Mouse (Mus musculus): ENCODE measurements around the gene AW549877. TPM values are rescaled to one million over a fixed set of nuclear protein-coding genes. Genes with fewer than 3 reads are reported as not detected.

The AW549877 gene
- polyA plus RNA-seq, 1 experiment from 2014 or later = 53.9 TPM

DNA sequence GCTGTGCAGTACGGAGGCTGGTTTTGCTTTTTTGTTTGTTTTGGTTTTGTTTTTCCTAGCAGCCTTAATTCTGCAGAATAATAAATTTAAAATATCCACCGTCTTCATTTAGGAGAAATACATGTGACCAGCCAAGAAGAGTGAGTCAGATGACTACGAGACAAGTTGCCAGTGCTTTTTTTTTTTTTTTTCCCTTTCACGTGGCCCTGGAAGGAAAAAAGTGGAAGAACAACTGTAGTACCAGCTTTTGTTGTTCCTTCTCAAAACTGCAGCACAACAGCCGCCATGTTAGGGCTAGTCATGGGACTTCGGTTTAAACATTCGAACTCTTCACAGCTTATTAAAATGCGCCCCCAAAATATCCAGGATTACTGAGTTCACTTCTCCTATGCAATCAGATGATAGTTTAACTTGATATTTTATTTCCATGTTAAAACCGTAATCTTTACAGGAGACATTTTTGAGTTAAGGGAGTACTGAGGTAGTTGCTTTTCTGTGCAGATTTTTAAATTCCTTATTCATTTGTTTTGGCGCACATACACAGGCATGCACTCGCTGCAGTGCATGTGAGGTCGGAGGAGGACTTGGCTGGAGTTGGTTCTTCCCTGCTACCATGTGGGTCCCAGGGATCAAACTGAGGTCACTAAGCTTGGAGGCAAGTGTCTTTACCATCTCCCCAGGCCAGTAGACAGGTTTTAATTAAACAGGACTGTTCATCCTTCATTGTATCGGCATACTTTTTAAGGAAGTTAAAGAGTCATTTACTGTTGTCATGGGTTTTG lies 29.4 kb upstream of the AW549877 start:
- H3K4me1 ChIP-seq = peaks cover 5% of the 10 kb centered on the region; the same call in 1 of the 2 replicates
- no peak overlapping the region for H3K4me2 ChIP-seq (replicated peaks)
- H3K36me3 ChIP-seq = no peaks in the 10 kb centered on the region
- no peak overlapping the region for H3K27ac ChIP-seq
- WGBS = 88% methylated on average over 13 of the region's 13 CpGs
- no peaks in the 10 kb centered on the region for H3K9me3 ChIP-seq
- H3K9ac ChIP-seq = no peak overlapping the region
- no peak for ATAC-seq (ENCODE audit: low FRiP score, low read depth)
- H3K4me3 ChIP-seq = no peak overlapping the region
- no peaks in the 10 kb centered on the region for H3K27me3 ChIP-seq (replicated peaks)

DNA sequence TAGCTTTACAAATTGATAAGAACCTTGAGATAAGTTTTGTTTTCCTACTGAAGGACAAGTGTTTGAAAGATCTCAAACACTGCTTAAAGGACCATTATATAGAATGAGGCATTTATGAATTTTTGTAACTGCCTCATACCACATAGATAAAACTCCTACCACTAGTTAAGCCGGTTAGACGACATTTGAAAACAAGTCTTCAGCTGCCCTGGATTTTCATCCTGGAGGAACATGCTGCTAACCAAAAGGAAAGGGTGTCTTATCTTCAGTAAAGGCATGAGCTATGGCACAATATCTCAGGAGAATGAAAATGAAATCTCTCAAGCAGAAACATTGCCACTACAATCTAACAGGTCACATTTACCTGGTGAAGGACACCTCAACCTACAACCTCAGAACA lies 28.2 kb upstream of the AW549877 start:
- no peaks in the 10 kb centered on the region for H3K27me3 ChIP-seq (replicated peaks)
- 90% methylated on average over 2 of the region's 2 CpGs for WGBS
- H3K4me1 ChIP-seq = peaks cover 5% of the 10 kb centered on the region; the same call in 1 of the 2 replicates
- H3K4me3 ChIP-seq = no peak overlapping the region
- no peak overlapping the region for H3K27ac ChIP-seq
- no peak overlapping the region for H3K9ac ChIP-seq
- H3K4me2 ChIP-seq (replicated peaks) = no peak overlapping the region
- H3K36me3 ChIP-seq = no peaks in the 10 kb centered on the region
- H3K9me3 ChIP-seq = no peaks in the 10 kb centered on the region
- no peak for ATAC-seq (ENCODE audit: low FRiP score, low read depth)

DNA sequence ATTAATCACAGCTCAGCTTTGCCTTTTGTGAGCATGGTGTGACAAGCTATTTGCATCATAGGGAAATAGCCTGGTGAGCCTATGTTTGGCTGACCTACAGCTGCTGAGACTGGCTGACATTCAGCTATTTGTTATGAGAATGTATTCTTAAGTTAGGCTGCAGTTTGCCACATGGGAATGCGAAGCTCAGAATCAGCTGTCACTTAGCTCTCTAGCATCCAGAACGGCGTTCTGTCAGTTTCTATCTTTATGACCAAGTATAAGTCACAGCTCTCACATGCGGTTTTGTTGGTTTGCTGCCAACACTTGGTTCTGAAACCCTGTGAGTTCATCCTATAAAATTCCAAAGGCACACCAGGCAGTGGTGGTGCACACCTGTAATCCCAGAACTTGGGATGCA lies 25.2 kb upstream of the AW549877 start:
- Histone ChIP-seq H3K4me3 (no peak overlapping the region), H3K36me3 (no peaks in the 10 kb centered on the region), H3K9me3 (no peaks in the 10 kb centered on the region), H3K27me3 (replicated peaks) (no peaks in the 10 kb centered on the region), H3K9ac (no peak overlapping the region), H3K27ac (no peak overlapping the region), H3K4me2 (replicated peaks) (no peak overlapping the region), H3K4me1 (0 out of 2 replicates have a peak, but pooled peaks cover 2% of the 10 kb centered on the region)
- no peak for ATAC-seq (ENCODE audit: low FRiP score, low read depth)
- 72% methylated on average over 4 of the region's 4 CpGs for WGBS

DNA sequence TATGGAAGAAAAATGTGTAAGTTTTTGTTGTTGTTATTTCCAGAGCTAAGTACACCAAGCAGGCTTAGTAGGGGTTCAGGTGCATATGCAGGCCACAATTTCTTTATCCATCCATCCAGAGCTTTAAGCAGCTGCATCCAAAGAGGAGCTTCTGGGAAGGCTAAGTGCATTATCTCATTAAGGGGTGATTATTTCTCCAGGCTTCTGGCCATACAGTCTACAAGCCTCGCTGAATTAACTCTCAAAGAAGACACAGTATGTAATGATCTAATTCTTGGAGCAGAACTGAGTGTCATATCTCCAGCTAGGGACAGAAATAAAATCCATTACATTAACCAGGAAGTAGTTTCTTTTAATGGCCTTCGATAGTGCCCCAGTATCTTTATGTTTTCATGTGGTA lies 18.3 kb upstream of the AW549877 start:
- Histone ChIP-seq H3K27ac (no peak overlapping the region), H3K27me3 (replicated peaks) (no peaks in the 10 kb centered on the region), H3K9me3 (no peaks in the 10 kb centered on the region), H3K9ac (no peak overlapping the region), H3K36me3 (no peaks in the 10 kb centered on the region), H3K4me2 (replicated peaks) (no peak overlapping the region), H3K4me1 (no peaks in the 10 kb centered on the region), H3K4me3 (no peak overlapping the region)
- peak; percentile 65 for ATAC-seq (ENCODE audit: low FRiP score, low read depth)
- 68% methylated on average over 2 of the region's 2 CpGs for WGBS

DNA sequence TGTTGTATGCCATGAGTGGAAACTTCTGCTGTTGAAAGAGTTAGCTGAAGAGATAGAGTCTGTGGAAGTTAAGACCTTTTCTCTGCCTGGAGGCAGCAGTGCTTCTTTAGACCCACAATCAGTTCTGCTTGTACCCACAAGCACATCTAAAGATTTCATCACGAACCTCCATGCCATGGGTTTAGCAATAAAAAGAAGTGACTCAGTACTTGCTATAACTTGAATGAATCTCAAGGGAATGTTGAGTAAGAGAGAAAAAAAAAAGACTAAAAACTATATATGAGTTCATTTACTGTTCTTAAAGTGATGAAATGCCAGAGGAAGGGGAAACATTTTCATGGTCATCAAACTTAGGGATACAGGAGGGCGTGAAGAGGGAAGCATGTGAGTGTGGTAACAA lies 5.0 kb upstream of the AW549877 start:
- H3K27me3 ChIP-seq (replicated peaks) = no peaks in the 10 kb centered on the region
- H3K9me3 ChIP-seq = 0 out of 2 replicates have a peak, but pooled peaks cover 6% of the 10 kb centered on the region
- WGBS = 84% methylated on average over 2 of the region's 2 CpGs
- no peak overlapping the region for H3K27ac ChIP-seq
- H3K36me3 ChIP-seq = no peaks in the 10 kb centered on the region
- H3K9ac ChIP-seq = no peak overlapping the region
- no peak for ATAC-seq (ENCODE audit: low FRiP score, low read depth)
- H3K4me1 ChIP-seq = no peaks in the 10 kb centered on the region
- no peak overlapping the region for H3K4me2 ChIP-seq (replicated peaks)
- H3K4me3 ChIP-seq = no peak overlapping the region

DNA sequence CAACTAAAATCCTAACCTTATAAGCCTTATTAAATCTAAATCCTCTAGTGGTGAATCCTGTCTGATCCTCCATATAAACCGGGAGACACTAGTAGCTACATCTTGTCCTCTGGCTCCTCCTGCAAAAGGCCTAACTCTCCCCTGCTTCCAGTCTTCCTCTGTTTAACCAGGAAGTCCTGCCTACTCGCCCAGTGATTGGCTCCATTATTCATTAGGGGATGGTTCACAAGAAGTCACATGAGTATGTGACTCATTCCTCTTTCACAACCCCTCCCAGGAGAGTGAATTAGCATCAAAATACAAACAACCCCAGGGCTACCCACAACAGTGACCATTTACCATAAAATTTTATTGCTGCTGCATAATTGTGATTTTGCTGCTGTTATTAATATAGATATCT lies 3.6 kb upstream of the AW549877 start:
- H3K27ac ChIP-seq = no peak overlapping the region

DNA sequence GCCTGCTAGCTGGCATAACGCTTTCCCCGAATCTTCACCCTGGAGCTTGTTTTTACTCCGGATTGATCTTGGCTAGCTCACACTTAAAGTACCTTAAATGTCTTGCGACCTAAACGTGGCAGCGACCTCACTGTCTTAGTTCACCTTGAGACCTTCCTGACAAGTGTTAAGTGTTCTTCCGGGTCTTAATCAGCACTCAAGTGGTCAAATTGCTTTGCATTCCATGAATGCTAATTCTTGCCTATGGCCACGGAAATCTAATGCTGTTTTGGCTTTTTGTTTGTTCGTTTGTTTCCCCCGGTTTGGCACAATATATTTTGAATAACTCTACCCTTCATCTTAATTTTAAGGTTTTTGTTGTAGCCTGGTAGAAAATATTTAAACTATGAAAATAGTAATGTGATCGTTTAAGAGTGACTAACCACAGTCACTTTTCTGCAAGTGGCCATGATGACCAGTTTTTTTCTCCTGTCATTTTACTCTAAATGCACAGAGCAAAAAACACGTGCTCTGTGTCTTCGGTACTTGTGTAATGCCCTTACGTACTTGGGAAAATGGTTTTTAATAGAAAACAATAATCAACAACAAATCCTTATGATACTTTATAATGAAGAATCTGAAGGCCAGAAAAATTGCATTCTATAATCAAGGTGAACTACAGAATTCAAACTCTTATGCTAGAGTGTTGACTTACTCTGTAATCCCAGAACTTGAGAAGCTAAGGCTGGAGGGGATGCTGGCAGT lies 895 bp upstream of the AW549877 start:
- Histone ChIP-seq H3K27me3 (replicated peaks) (no peaks in the 10 kb centered on the region), H3K4me1 (peaks cover 4% of the 10 kb centered on the region; the same call in 1 of the 2 replicates), H3K27ac (peak overlapping the region; percentile 26; the same call in 1 of the 2 replicates), H3K36me3 (peaks cover 6% of the 10 kb centered on the region; the same call in 1 of the 2 replicates), H3K9ac (peak overlapping the region; percentile 47), H3K4me2 (replicated peaks) (peak overlapping the region; percentile 68), H3K9me3 (no peaks in the 10 kb centered on the region), H3K4me3 (peak overlapping the region; percentile 73)
- 24% methylated on average over 14 of the region's 14 CpGs for WGBS
- ATAC-seq (ENCODE audit: low FRiP score, low read depth) = no peak

More for the DNA sequence above, 3.6 kb upstream of the AW549877 start:
- no peaks in the 10 kb centered on the region for H3K27me3 ChIP-seq (replicated peaks)
- H3K4me1 ChIP-seq = peaks cover 4% of the 10 kb centered on the region; the same call in 1 of the 2 replicates
- H3K36me3 ChIP-seq = no peaks in the 10 kb centered on the region
- ATAC-seq (ENCODE audit: low FRiP score, low read depth) = no peak
- H3K4me2 ChIP-seq (replicated peaks) = no peak overlapping the region
- no peak overlapping the region for H3K9ac ChIP-seq
- WGBS = 74% methylated on average over 2 of the region's 2 CpGs
- no peak overlapping the region for H3K4me3 ChIP-seq
- H3K9me3 ChIP-seq = no peaks in the 10 kb centered on the region

DNA sequence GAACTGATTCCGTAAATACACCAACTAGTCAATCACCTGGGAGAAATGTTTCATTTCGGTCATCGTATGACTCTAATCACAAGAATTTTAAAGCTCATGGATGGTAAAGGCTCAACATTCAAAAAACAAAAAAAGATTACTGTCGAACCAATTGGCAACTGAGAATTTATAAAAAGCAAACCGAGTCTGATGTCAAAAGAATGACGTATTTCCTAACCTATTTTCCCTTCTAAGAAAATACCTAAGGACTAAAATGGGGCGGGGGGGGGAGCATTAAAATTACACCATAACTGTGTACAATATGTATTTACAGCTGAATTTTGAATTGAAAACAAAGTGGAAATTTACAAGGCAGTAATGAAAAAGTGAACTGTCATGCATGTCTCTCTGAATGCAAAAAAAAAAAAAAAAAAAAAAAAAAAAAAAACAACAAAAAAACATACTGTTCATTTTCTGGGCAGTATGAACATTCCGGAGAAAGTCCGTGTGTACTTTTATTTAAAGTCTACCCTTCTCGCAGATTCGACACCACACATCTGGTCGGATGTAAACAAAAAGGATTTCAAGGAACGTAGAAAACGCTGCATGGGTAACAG lies 594 bp downstream of the AW549877 start:
- 28% methylated on average over 14 of the region's 14 CpGs for WGBS
- peak overlapping the region; percentile 73 for H3K4me3 ChIP-seq
- peak overlapping the region; percentile 68 for H3K4me2 ChIP-seq (replicated peaks)
- H3K9ac ChIP-seq = peak overlapping the region; percentile 78
- peaks cover 4% of the 10 kb centered on the region; the same call in 1 of the 2 replicates for H3K4me1 ChIP-seq
- no peak for ATAC-seq (ENCODE audit: low FRiP score, low read depth)
- H3K27me3 ChIP-seq (replicated peaks) = no peaks in the 10 kb centered on the region
- H3K9me3 ChIP-seq = no peaks in the 10 kb centered on the region
- peaks cover 18% of the 10 kb centered on the region; the same call in 1 of the 2 replicates for H3K36me3 ChIP-seq
- no peak overlapping the region for H3K27ac ChIP-seq

DNA sequence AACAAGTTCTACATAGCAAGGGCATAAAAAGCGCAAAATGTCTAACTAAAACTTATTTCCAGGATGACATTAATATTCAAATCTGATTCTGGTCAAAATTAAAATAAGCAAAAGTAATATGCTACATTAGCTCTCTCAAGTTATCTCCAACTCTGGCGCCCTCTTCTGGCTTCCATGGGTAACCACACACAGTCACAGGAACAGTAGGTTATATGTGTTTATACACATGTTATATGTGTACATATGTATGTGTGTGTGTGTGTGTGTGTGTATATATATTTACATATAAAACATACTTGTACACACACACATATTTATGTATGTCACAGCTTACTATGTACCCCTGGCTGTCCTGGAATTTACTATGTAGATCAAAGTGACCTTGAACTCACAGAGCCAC lies 7.6 kb downstream of the AW549877 start:
- no peak for ATAC-seq (ENCODE audit: low FRiP score, low read depth)
- 69% methylated on average over 2 of the region's 2 CpGs for WGBS
- no peak overlapping the region for H3K9ac ChIP-seq
- no peaks in the 10 kb centered on the region for H3K9me3 ChIP-seq
- no peak overlapping the region for H3K27ac ChIP-seq
- no peak overlapping the region for H3K4me3 ChIP-seq
- no peak overlapping the region for H3K4me2 ChIP-seq (replicated peaks)
- no peaks in the 10 kb centered on the region for H3K27me3 ChIP-seq (replicated peaks)
- no peaks in the 10 kb centered on the region for H3K4me1 ChIP-seq
- peaks cover 50% of the 10 kb centered on the region for H3K36me3 ChIP-seq

DNA sequence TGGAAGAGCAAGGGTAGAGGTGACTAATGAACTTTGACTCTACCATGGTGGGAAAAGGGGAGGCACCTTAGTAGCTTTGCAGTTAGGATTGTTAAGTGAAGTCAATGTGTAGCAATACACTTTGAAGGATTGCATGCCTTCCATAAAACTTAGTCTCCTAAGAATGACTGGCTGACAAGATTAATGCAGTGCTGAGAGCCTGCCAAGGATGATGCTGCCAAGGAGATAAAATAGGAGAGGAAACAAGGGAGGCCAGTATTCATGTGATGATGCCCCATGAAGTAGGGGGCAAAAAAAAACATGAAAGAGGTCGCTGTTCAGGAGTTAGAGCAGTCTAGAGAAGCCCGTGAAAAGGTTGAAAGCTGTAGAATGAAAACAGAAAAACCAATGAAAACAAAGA lies 10.7 kb downstream of the AW549877 start:
- Histone ChIP-seq H3K9ac (no peak overlapping the region), H3K9me3 (no peaks in the 10 kb centered on the region), H3K4me3 (no peak overlapping the region), H3K27ac (no peak overlapping the region), H3K4me1 (no peaks in the 10 kb centered on the region), H3K36me3 (peaks cover 32% of the 10 kb centered on the region), H3K27me3 (replicated peaks) (no peaks in the 10 kb centered on the region), H3K4me2 (replicated peaks) (no peak overlapping the region)
- no peak for ATAC-seq (ENCODE audit: low FRiP score, low read depth)
- 75% methylated on average over 2 of the region's 2 CpGs for WGBS

DNA sequence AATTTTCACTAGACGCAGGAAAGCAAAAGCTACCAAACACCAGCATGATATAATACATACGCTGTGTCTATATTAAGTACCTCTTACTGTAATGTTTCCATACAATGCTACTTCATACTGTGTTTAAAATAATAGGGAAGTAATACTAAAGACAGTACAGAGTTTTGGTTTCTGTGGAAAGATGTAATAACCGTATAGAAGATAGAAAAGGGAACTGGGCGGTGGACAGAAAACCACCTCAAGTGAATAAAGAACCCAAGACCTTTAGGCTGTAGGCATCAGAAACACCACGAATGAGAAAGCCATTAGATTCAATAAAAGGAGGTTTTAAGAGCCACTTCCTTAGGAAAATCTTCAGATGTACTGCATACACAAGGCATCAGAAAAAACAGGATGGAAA lies 12.8 kb downstream of the AW549877 start:
- 91% methylated on average over 5 of the region's 5 CpGs for WGBS
- no peaks in the 10 kb centered on the region for H3K9me3 ChIP-seq
- H3K36me3 ChIP-seq = peaks cover 21% of the 10 kb centered on the region
- H3K27ac ChIP-seq = no peak overlapping the region
- H3K4me2 ChIP-seq (replicated peaks) = no peak overlapping the region
- no peak overlapping the region for H3K9ac ChIP-seq
- no peaks in the 10 kb centered on the region for H3K4me1 ChIP-seq
- H3K4me3 ChIP-seq = no peak overlapping the region
- no peak for ATAC-seq (ENCODE audit: low FRiP score, low read depth)
- no peaks in the 10 kb centered on the region for H3K27me3 ChIP-seq (replicated peaks)

DNA sequence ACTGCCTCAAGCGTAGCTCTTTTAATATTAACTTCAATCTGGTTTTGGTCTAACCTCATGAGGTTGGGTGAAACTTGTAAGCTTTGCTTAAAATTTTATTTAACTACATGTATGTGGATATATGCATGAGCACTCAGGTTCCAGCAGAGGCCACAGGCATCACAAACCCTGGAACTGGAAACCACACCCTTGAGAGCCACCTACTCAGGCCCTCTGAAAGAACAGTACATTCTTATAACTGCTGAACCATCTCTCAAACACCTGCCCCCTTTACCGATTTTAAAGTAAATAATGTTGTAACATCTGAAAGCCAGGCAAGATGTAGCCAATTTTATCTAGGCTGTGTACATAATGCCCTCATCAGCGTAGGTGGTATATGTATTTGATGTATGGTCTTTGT lies 15.7 kb downstream of the AW549877 start:
- Histone ChIP-seq H3K27ac (no peak overlapping the region), H3K4me2 (replicated peaks) (peak overlapping the region; percentile 78), H3K36me3 (peaks cover 5% of the 10 kb centered on the region; the same call in 1 of the 2 replicates), H3K9me3 (no peaks in the 10 kb centered on the region), H3K9ac (no peak overlapping the region), H3K4me3 (no peak overlapping the region), H3K27me3 (replicated peaks) (no peaks in the 10 kb centered on the region), H3K4me1 (no peaks in the 10 kb centered on the region)
- ATAC-seq (ENCODE audit: low FRiP score, low read depth) = peak; percentile 14; the same call in 1 of the 2 replicates
- WGBS = 85% methylated on average over 3 of the region's 3 CpGs
